8 mouse cellular contexts compared by ENCODE assay signal in genomic region chr5:65955343-65956143, GRCm38 (mm10). TPM values are rescaled to one million over a fixed set of nuclear protein-coding genes. Genes with fewer than 3 reads are reported as not detected.
A peak's percentile ranks its signal among the peaks of the same experiment; 100 is the strongest.
DNase-seq lines count a peak whose midpoint lies in the region; ATAC-seq lines count a peak whose summit lies in the region.

No protein-coding gene starts in this region.

- H3K27me3 ChIP-seq in hindbrain, embryonic 14.5 days (ENCODE audit: control insufficient read depth, insufficient read depth, low read length) = no peaks in the 10 kb centered on the region

- H3K27ac ChIP-seq in hindbrain, embryonic 14.5 days = peak overlapping the region; percentile 73

- H3K4me3 ChIP-seq in hindbrain, embryonic 14.5 days (replicated peaks; ENCODE audit: low read length) = peak overlapping the region; percentile 12

- no peaks in the 10 kb centered on the region for H3K9me3 ChIP-seq in hindbrain, embryonic 14.5 days (ENCODE audit: control insufficient read depth, low read length)

- peaks cover 15% of the 10 kb centered on the region for H3K4me1 ChIP-seq in hindbrain, embryonic 14.5 days (replicated peaks; ENCODE audit: control insufficient read depth, insufficient read depth, low read length)

- WGBS in hindbrain, embryonic 14.5 days = 37% methylated on average over 23 of the region's 23 CpGs

- H3K36me3 ChIP-seq in hindbrain, embryonic 14.5 days (replicated peaks; ENCODE audit: control insufficient read depth, insufficient read depth) = no peaks in the 10 kb centered on the region

- H3K9ac ChIP-seq in hindbrain, embryonic 14.5 days = no peak overlapping the region; the same call in 1 of the 2 replicates

- ATAC-seq in hindbrain, embryonic 14.5 days (ENCODE audit: low FRiP score) = peak; percentile 44

- H3K4me2 ChIP-seq in hindbrain, embryonic 14.5 days (replicated peaks) = peak overlapping the region; percentile 42

- DNase-seq in Muller cell, postnatal 12 days (ENCODE audit: inconsistent ontology term) = peak; percentile 38
- DNase-seq in cerebellum, postnatal 25 days = peak; percentile 55 to 76
- peak; percentile 65 to 71 for DNase-seq in frontal cortex, postnatal 25 days (ENCODE audit: low spot score in 2 of 2)
- DNase-seq in hindbrain, embryonic 14.5 days (ENCODE audit: low spot score) = peak; percentile 82
- DNase-seq in layer of hippocampus, postnatal 25 days (ENCODE audit: extremely low spot score in 1 of 2, low spot score in 1 of 2) = peak; percentile 64 to 81
- peak; percentile 88 for DNase-seq in lung, postnatal 14 days
- peak; percentile 78 for DNase-seq in ovary, postnatal 36 days (ENCODE audit: low spot score)
- DNase-seq in thymus, postnatal 14 days = peak; percentile 94

RNA-seq across cellular contexts. Expression of gene Chrna9, which starts 20.8 kb away (rescaled TPM):
- polyA plus RNA-seq in hindbrain, embryonic 14.5 days (2014; fragmentation: Nextera tagmentation; extraction: Ambion mirVana) = not detected in 2 replicates
- total RNA-seq in layer of hippocampus, postnatal 25 days (2021) = not detected

RNA-seq across cellular contexts. Expression of gene 9130230L23Rik, which starts 48.5 kb away (rescaled TPM):
- 0.26 TPM in 1 of 2 replicates, not detected in the other for polyA plus RNA-seq in hindbrain, embryonic 14.5 days (2014; fragmentation: Nextera tagmentation; extraction: Ambion mirVana)
- not detected for total RNA-seq in layer of hippocampus, postnatal 25 days (2021)

Comparison
In these comparisons a context has a peak if more than half of its experiments do, and no peak if none do; other contexts are left out.
1. Peak in every context shown above with its lines: DNase-seq, ATAC-seq, H3K4me3 ChIP-seq and H3K27ac ChIP-seq.
2. DNase-seq: peak in every context shown above with its lines; median percentile 94 in thymus, postnatal 14 days; 88 in lung, postnatal 14 days; 82 in hindbrain, embryonic 14.5 days; 78 in ovary, postnatal 36 days; 72 in layer of hippocampus, postnatal 25 days; 68 in frontal cortex, postnatal 25 days; 66 in cerebellum, postnatal 25 days; 38 in Muller cell, postnatal 12 days.